Mouse (Mus musculus) embryonic facial prominence, embryonic 13.5 days (tissue): ENCODE measurements around the gene Gm13277. TPM values are rescaled to one million over a fixed set of nuclear protein-coding genes. Genes with fewer than 3 reads are reported as not detected.
"Not testable (repeated sequence)": the region's sequence is repeated elsewhere in the genome, so short reads cannot be mapped to it uniquely, and the experiment has no call there.

Source experiments
- ATAC-seq: fragments of 200-750 bp; cut with Nextera tagmentation; 2 replicates; pipeline ENCODE4 v1.8.0; 2017; ENCODE audit warnings: low read depth; ENCODE audit not compliant: insufficient number of reproducible peaks, insufficient read depth, low FRiP score, low TSS enrichment
- H3K27ac ChIP-seq: fragments of 300-500 bp; sonication (generic); 2 replicates; pipeline ENCODE4 v1.5.1; 2015; ENCODE audit warnings: moderate library complexity, mild to moderate bottlenecking, inconsistent platforms
- H3K27me3 ChIP-seq: fragments of 300-500 bp; sonication (generic); 2 replicates; pipeline ENCODE4 v1.6.1; 2015; ENCODE audit warnings: mild to moderate bottlenecking, inconsistent platforms
- H3K36me3 ChIP-seq: fragments of 300-500 bp; sonication (generic); 2 replicates; pipeline ENCODE4 v1.6.1; 2015; ENCODE audit warnings: mild to moderate bottlenecking, inconsistent platforms
- H3K4me1 ChIP-seq: fragments of 300-500 bp; sonication (generic); 2 replicates; pipeline ENCODE4 v1.6.1; 2015; ENCODE audit warnings: inconsistent platforms
- H3K4me2 ChIP-seq: fragments of 300-500 bp; sonication (generic); 2 replicates; pipeline ENCODE4 v1.6.1; 2015; ENCODE audit warnings: moderate library complexity, mild to moderate bottlenecking, inconsistent platforms
- H3K4me3 ChIP-seq: fragments of 300-500 bp; sonication (generic); 2 replicates; pipeline ENCODE4 v1.5.1; 2015; ENCODE audit warnings: mild to moderate bottlenecking, inconsistent platforms
- H3K9ac ChIP-seq: fragments of 300-500 bp; sonication (generic); 2 replicates; pipeline ENCODE4 v1.6.1; 2015; ENCODE audit warnings: mild to moderate bottlenecking, inconsistent platforms
- H3K9me3 ChIP-seq: fragments of 300-500 bp; sonication (generic); 2 replicates; pipeline ENCODE4 v1.6.1; 2016; ENCODE audit warnings: inconsistent platforms
- WGBS: fragments of 180-500 bp; shearing (Covaris S2); methylation state at CpG from one replicate; pipeline ENCODE4 v1.1.7; 2015; ENCODE audit warnings: mixed read lengths; 5-methylcytosine and 5-hydroxymethylcytosine counted together
- polyA plus RNA-seq: library from polyadenylated mRNA; unstranded; fragments of >200 nt; fragmentation: Nextera tagmentation; extraction: Ambion mirVana; gene quantifications from 2 replicates; pipeline ENCODE4 v1.2.1, GENCODE M21; 2015

Gm13277 gene
- polyA plus RNA-seq, 1 experiment from 2014 or later, result not detected

GRCm38 (mm10) chr4:88793936-88794675, 5.7 kb downstream of the Gm13277 start, which contains the start of gene Gm13275:
Gene Gm13275, plus strand, starts transcription at chr4:88794487.
- not testable (repeated sequence) for H3K4me2 ChIP-seq, H3K4me1 ChIP-seq, H3K27me3 ChIP-seq, H3K4me3 ChIP-seq, ATAC-seq, H3K36me3 ChIP-seq, H3K27ac ChIP-seq, H3K9me3 ChIP-seq, H3K9ac ChIP-seq
- 0% methylated on average over 16 of the region's 52 CpGs for WGBS

GRCm38 (mm10) chr4:88797097-88797496, 8.7 kb downstream of the Gm13277 start, which contains the start of gene Gm13279:
Gene Gm13279, plus strand, starts transcription at chr4:88797397.
- not testable (repeated sequence) for ATAC-seq, H3K4me3 ChIP-seq, H3K27me3 ChIP-seq, H3K36me3 ChIP-seq, H3K27ac ChIP-seq, H3K9ac ChIP-seq, H3K9me3 ChIP-seq, H3K4me1 ChIP-seq, H3K4me2 ChIP-seq
- no CpG with 5 or more reads among the region's 28 CpGs for WGBS

- H3K9ac ChIP-seq, H3K27ac ChIP-seq, H3K4me2 ChIP-seq, H3K36me3 ChIP-seq, ATAC-seq, H3K27me3 ChIP-seq, H3K9me3 ChIP-seq, H3K4me3 ChIP-seq, H3K4me1 ChIP-seq: not testable (repeated sequence)
- 20% methylated on average over 6 of the region's 7 CpGs for WGBS
Measured at GRCm38 (mm10) chr4:88799365-88799764, 10.9 kb downstream of the Gm13277 start, which contains the start of gene Gm13285. Gene Gm13285, plus strand, starts transcription at chr4:88799665.

- H3K4me2 ChIP-seq, result peak within 1 kb of the TSS; percentile 35; the same call in 1 of the 2 replicates
- H3K27ac ChIP-seq, H3K4me3 ChIP-seq, H3K36me3 ChIP-seq, H3K9me3 ChIP-seq, H3K4me1 ChIP-seq, H3K27me3 ChIP-seq, ATAC-seq, H3K9ac ChIP-seq: not testable (repeated sequence)
- WGBS, result no CpG with 5 or more reads among the region's 29 CpGs
Measured at GRCm38 (mm10) chr4:88802954-88803353, 14.5 kb downstream of the Gm13277 start, which contains the start of gene Gm13287. Gene Gm13287, plus strand, starts transcription at chr4:88803254.

- H3K27me3 ChIP-seq, H3K4me1 ChIP-seq, H3K9me3 ChIP-seq, H3K36me3 ChIP-seq, ATAC-seq, H3K27ac ChIP-seq: not testable (repeated sequence)
- Histone ChIP-seq H3K9ac (0 out of 2 replicates have a peak within 1 kb of the TSS, but pooled peaks have one; percentile 55), H3K4me2 (peak within 1 kb of the TSS; percentile 45), H3K4me3 (peak within 1 kb of the TSS; percentile 32)
- WGBS, result no CpG with 5 or more reads among the region's 8 CpGs
Measured at GRCm38 (mm10) chr4:88805231-88805630, 16.8 kb downstream of the Gm13277 start, which contains the start of gene Gm13288. Gene Gm13288, plus strand, starts transcription at chr4:88805531.

- Histone ChIP-seq H3K9ac (0 out of 2 replicates have a peak overlapping the region, but pooled peaks have one; percentile 55), H3K4me3 (peak overlapping the region; percentile 32), H3K4me2 (peak overlapping the region; percentile 45)
- H3K4me1 ChIP-seq, ATAC-seq, H3K27ac ChIP-seq, H3K9me3 ChIP-seq, H3K36me3 ChIP-seq, H3K27me3 ChIP-seq: not testable (repeated sequence)
- WGBS, result 0% methylated on average over 13 of the region's 34 CpGs
Measured at GRCm38 (mm10) chr4:88805761-88806160, 17.3 kb downstream of the Gm13277 start.

GRCm38 (mm10) chr4:88815928-88816327, 27.5 kb downstream of the Gm13277 start, which contains the start of gene Ifna7:
Gene Ifna7, plus strand, starts transcription at chr4:88816228.
- Histone ChIP-seq H3K9ac (no peak within 1 kb of the TSS), H3K4me1 (no peaks in the 10 kb centered on the region), H3K27ac (no peak within 1 kb of the TSS), H3K9me3 (no peaks in the 10 kb centered on the region), H3K27me3 (0 out of 2 replicates have a peak, but pooled peaks cover 3% of the 10 kb centered on the region), H3K4me3 (no peak within 1 kb of the TSS), H3K4me2 (no peak within 1 kb of the TSS), H3K36me3 (no peaks in the 10 kb centered on the region)
- WGBS, result 63% methylated on average over 3 of the region's 3 CpGs
- no peak for ATAC-seq

GRCm38 (mm10) chr4:88819659-88820058, 31.2 kb downstream of the Gm13277 start, which contains the start of gene Ifna11:
Gene Ifna11, plus strand, starts transcription at chr4:88819959.
- Histone ChIP-seq H3K27ac (no peak within 1 kb of the TSS), H3K4me2 (no peak within 1 kb of the TSS), H3K4me3 (no peak within 1 kb of the TSS), H3K9me3 (no peaks in the 10 kb centered on the region), H3K36me3 (no peaks in the 10 kb centered on the region), H3K27me3 (0 out of 2 replicates have a peak, but pooled peaks cover 3% of the 10 kb centered on the region), H3K9ac (no peak within 1 kb of the TSS), H3K4me1 (no peaks in the 10 kb centered on the region)
- WGBS, result 91% methylated on average over 1 of the region's 1 CpGs
- no peak for ATAC-seq

- 23% methylated on average over 4 of the region's 4 CpGs for WGBS
- Histone ChIP-seq H3K27me3 (0 out of 2 replicates have a peak, but pooled peaks cover 2% of the 10 kb centered on the region), H3K9me3 (no peaks in the 10 kb centered on the region), H3K27ac (no peak overlapping the region), H3K9ac (no peak overlapping the region), H3K36me3 (no peaks in the 10 kb centered on the region), H3K4me3 (no peak overlapping the region), H3K4me1 (no peaks in the 10 kb centered on the region), H3K4me2 (no peak overlapping the region)
- ATAC-seq, result no peak
Measured at GRCm38 (mm10) chr4:88822995-88823394, 34.6 kb downstream of the Gm13277 start.

- not testable (repeated sequence) for H3K4me1 ChIP-seq, H3K9ac ChIP-seq, H3K27ac ChIP-seq, H3K27me3 ChIP-seq, H3K36me3 ChIP-seq, H3K9me3 ChIP-seq, H3K4me3 ChIP-seq, H3K4me2 ChIP-seq, ATAC-seq
Measured at GRCm38 (mm10) chr4:88827116-88827515, 38.7 kb downstream of the Gm13277 start, which contains the start of gene Ifna6. Gene Ifna6, plus strand, starts transcription at chr4:88827416.

GRCm38 (mm10) chr4:88830523-88830922, 42.1 kb downstream of the Gm13277 start:
- H3K4me1 ChIP-seq, result no peaks in the 10 kb centered on the region
- no peak overlapping the region for H3K4me3 ChIP-seq
- H3K4me2 ChIP-seq, result no peak overlapping the region
- H3K36me3 ChIP-seq, result no peaks in the 10 kb centered on the region
- H3K9ac ChIP-seq, result no peak overlapping the region
- 25% methylated on average over 4 of the region's 4 CpGs for WGBS
- ATAC-seq, result no peak
- H3K27me3 ChIP-seq, result no peaks in the 10 kb centered on the region
- no peaks in the 10 kb centered on the region for H3K9me3 ChIP-seq
- no peak overlapping the region for H3K27ac ChIP-seq

- H3K27ac ChIP-seq, result not testable (repeated sequence)
Measured at GRCm38 (mm10) chr4:88835225-88835624, 46.8 kb downstream of the Gm13277 start, which contains the start of gene Ifna5. Gene Ifna5, plus strand, starts transcription at chr4:88835525.

More at GRCm38 (mm10) chr4:88835225-88835624, 46.8 kb downstream of the Gm13277 start, which contains the start of gene Ifna5:
- not testable (repeated sequence) for H3K9me3 ChIP-seq, H3K4me2 ChIP-seq, H3K9ac ChIP-seq, ATAC-seq, H3K4me1 ChIP-seq, H3K27me3 ChIP-seq, H3K4me3 ChIP-seq, H3K36me3 ChIP-seq
- WGBS, result 83% methylated on average over 1 of the region's 1 CpGs
